Mouse (Mus musculus) C2C12 (cell line): ENCODE data around the gene Tsr2. TPM values are rescaled to one million over a fixed set of nuclear protein-coding genes. Genes with fewer than 3 reads are reported as not detected.

ENCODE experiments used
- H3K27me3 ChIP-seq: one replicate; pipeline ENCODE4 v1.6.1; 2011; ENCODE audit not compliant: control insufficient read depth, insufficient read depth, insufficient read length
- H3K36me3 ChIP-seq: one replicate; pipeline ENCODE4 v1.6.1; 2011; ENCODE audit not compliant: control insufficient read depth, insufficient read depth
- H3K4me3 ChIP-seq: one replicate; pipeline ENCODE4 v1.5.1; 2011; ENCODE audit warnings: mild to moderate bottlenecking, control low read depth; ENCODE audit not compliant: poor library complexity, insufficient read depth, severe bottlenecking
- H3K79me2 ChIP-seq: one replicate; pipeline ENCODE4 v1.6.1; 2011; ENCODE audit not compliant: control insufficient read depth, insufficient read depth
- H3K79me3 ChIP-seq: one replicate; pipeline ENCODE4 v1.6.1; 2011; ENCODE audit warnings: low read depth, control low read depth
- H3ac ChIP-seq: one replicate; pipeline ENCODE3; 2011; ENCODE audit warnings: low read depth; ENCODE audit not compliant: control insufficient read depth, insufficient read length
- CEBPB ChIP-seq: IDR thresholded peaks from one replicate; pipeline ENCODE4 v1.6.1; 2011; ENCODE audit warnings: low read depth, mild to moderate bottlenecking, control low read depth, moderate library complexity
- FOSL1 ChIP-seq: IDR thresholded peaks from one replicate; pipeline ENCODE4 v1.8.0; 2011; ENCODE audit warnings: mild to moderate bottlenecking, low read length; ENCODE audit not compliant: poor library complexity, insufficient read depth, severe bottlenecking
- polyA plus RNA-seq: library from polyadenylated mRNA; unstranded; fragments of >200 nt; fragmentation: generic; extraction: Trizol; gene quantifications from one replicate; pipeline ENCODE4 v1.2.1, GENCODE M21; 2012; ENCODE audit warnings: missing spikeins

Tsr2 gene
- polyA plus RNA-seq, 1 experiment, result 26.5 TPM

GRCm38 (mm10) chrX:151041223-151041622 is 55.1 kb downstream of the Tsr2 start:
- no peak for TF ChIP-seq CEBPB
- no peak for TF ChIP-seq FOSL1

More at GRCm38 (mm10) chrX:151041223-151041622, 55.1 kb downstream of the Tsr2 start:
- H3ac ChIP-seq, result no peak overlapping the region
- no peaks in the 10 kb centered on the region for H3K27me3 ChIP-seq
- H3K79me2 ChIP-seq, result no peaks in the 10 kb centered on the region
- H3K4me3 ChIP-seq, result no peak overlapping the region
- H3K36me3 ChIP-seq, result no peaks in the 10 kb centered on the region
- no peaks in the 10 kb centered on the region for H3K79me3 ChIP-seq

Other genes with a start within 250 kb of the Tsr2 start
- gene Gnl3l, start 79.2 kb downstream of the Tsr2 start, polyA plus RNA-seq, result 19.6 TPM
- gene Fgd1, start 50.4 kb downstream of the Tsr2 start, polyA plus RNA-seq, result 13.9 TPM
- 0.13 TPM for gene Wnk3, start 101.5 kb upstream of the Tsr2 start, polyA plus RNA-seq
- gene Fam120c, start 247.6 kb upstream of the Tsr2 start, polyA plus RNA-seq, result 2.1 TPM